Mouse (Mus musculus): ENCODE data around the gene Stat4. TPM values are rescaled to one million over a fixed set of nuclear protein-coding genes. Genes with fewer than 3 reads are reported as not detected.

The Stat4 gene
- polyA plus RNA-seq, 1 experiment: not detected

GRCm38 (mm10) chr1:52124818-52125217 lies 137.9 kb downstream of the Stat4 start:
- Histone ChIP-seq H3K4me3 (no peak overlapping the region), H3ac (ENCODE audit: control insufficient read depth, insufficient read length) (no peak overlapping the region), H3K79me2 (ENCODE audit: control insufficient read depth, insufficient read depth) (no peaks in the 10 kb centered on the region), H3K4me2 (ENCODE audit: low read depth) (no peak overlapping the region), H3K27me3 (ENCODE audit: control insufficient read depth, insufficient read depth, insufficient read length) (no peaks in the 10 kb centered on the region), H3K36me3 (ENCODE audit: control insufficient read depth, insufficient read depth) (peaks cover 13% of the 10 kb centered on the region)
- TF ChIP-seq SRF (IDR thresholded peaks at IDR 0.05; ENCODE audit: control insufficient read depth, insufficient read length, low read depth): no peak
- no peak for TF ChIP-seq MYOG (IDR thresholded peaks at IDR 0.05; ENCODE audit: control insufficient read depth in 1 of 3, insufficient read depth in 1 of 3, insufficient read length in 2 of 3, low read depth in 2 of 3)
- no peak for TF ChIP-seq TCF3 (IDR thresholded peaks at IDR 0.05; ENCODE audit: insufficient read length, low read depth)
- TF ChIP-seq USF1 (IDR thresholded peaks at IDR 0.05; ENCODE audit: low read depth): no peak
- no peak for TF ChIP-seq TCF12 (IDR thresholded peaks at IDR 0.05; ENCODE audit: insufficient read depth, poor library complexity, severe bottlenecking)
- TF ChIP-seq MAX (IDR thresholded peaks at IDR 0.05; ENCODE audit: low read depth): no peak
- no peak for TF ChIP-seq E2F4 (IDR thresholded peaks at IDR 0.05; ENCODE audit: insufficient read depth)
- TF ChIP-seq CEBPB (IDR thresholded peaks at IDR 0.05; ENCODE audit: insufficient read depth, poor library complexity, severe bottlenecking): no peak
- TF ChIP-seq POLR2A (IDR thresholded peaks at IDR 0.05; ENCODE audit: insufficient read length, low read depth): no peak

GRCm38 (mm10) chr1:52127350-52127749 lies 140.4 kb downstream of the Stat4 start:
- Histone ChIP-seq H3K79me2 (ENCODE audit: control insufficient read depth, insufficient read depth) (no peaks in the 10 kb centered on the region), H3ac (ENCODE audit: control insufficient read depth, insufficient read length) (no peak overlapping the region), H3K27me3 (ENCODE audit: control insufficient read depth, insufficient read depth, insufficient read length) (no peaks in the 10 kb centered on the region), H3K4me2 (ENCODE audit: low read depth) (no peak overlapping the region), H3K4me3 (no peak overlapping the region), H3K36me3 (ENCODE audit: control insufficient read depth, insufficient read depth) (peaks cover 13% of the 10 kb centered on the region)
- TF ChIP-seq CEBPB (IDR thresholded peaks at IDR 0.05; ENCODE audit: insufficient read depth, poor library complexity, severe bottlenecking) (no peak), TCF12 (IDR thresholded peaks at IDR 0.05; ENCODE audit: insufficient read depth, poor library complexity, severe bottlenecking) (no peak), E2F4 (IDR thresholded peaks at IDR 0.05; ENCODE audit: insufficient read depth) (no peak), POLR2A (IDR thresholded peaks at IDR 0.05; ENCODE audit: insufficient read length, low read depth) (no peak), MYOD1 (IDR thresholded peaks at IDR 0.05; ENCODE audit: control insufficient read depth in 1 of 3, insufficient read length in 2 of 3, low read depth in 2 of 3) (no peak), USF1 (IDR thresholded peaks at IDR 0.05; ENCODE audit: low read depth) (no peak), SRF (IDR thresholded peaks at IDR 0.05; ENCODE audit: control insufficient read depth, insufficient read length, low read depth) (no peak), MYOG (IDR thresholded peaks at IDR 0.05; ENCODE audit: control insufficient read depth in 1 of 3, insufficient read depth in 1 of 3, insufficient read length in 2 of 3, low read depth in 2 of 3) (no peak), REST (IDR thresholded peaks at IDR 0.05; ENCODE audit: insufficient read depth, insufficient read length) (no peak), MAX (IDR thresholded peaks at IDR 0.05; ENCODE audit: low read depth) (no peak), POLR2AphosphoS2 (IDR thresholded peaks at IDR 0.05; ENCODE audit: insufficient read length, low read depth) (no peak), TCF3 (IDR thresholded peaks at IDR 0.05; ENCODE audit: insufficient read length, low read depth) (no peak)

DNA sequence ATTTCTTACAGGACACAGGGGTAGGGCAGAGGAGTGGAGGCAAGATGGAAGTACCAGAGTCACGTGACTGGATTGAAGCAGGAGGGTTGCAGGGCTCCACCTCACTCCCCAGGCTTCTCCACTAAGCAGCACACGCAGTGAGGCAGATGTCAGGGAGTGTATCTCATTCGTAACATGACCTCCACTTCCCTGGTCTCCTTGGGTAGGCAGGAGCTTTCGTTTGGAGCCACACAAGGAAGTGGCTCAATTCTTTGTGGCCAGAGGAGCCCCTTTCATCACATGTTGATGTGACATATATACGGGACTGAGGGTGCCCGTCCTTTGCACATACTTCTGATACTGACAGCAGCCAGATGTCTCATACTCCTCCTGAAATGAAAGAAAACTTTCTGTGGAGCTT lies 142.8 kb downstream of the Stat4 start:
- Histone ChIP-seq H3K4me3 (no peak overlapping the region), H3K4me2 (ENCODE audit: low read depth) (no peak overlapping the region), H3K27me3 (ENCODE audit: control insufficient read depth, insufficient read depth, insufficient read length) (no peaks in the 10 kb centered on the region), H3ac (ENCODE audit: control insufficient read depth, insufficient read length) (no peak overlapping the region), H3K79me2 (ENCODE audit: control insufficient read depth, insufficient read depth) (no peaks in the 10 kb centered on the region), H3K36me3 (ENCODE audit: control insufficient read depth, insufficient read depth) (peaks cover 18% of the 10 kb centered on the region)
- TF ChIP-seq MAX (IDR thresholded peaks at IDR 0.05; ENCODE audit: low read depth) (no peak), MYOD1 (IDR thresholded peaks at IDR 0.05; ENCODE audit: control insufficient read depth in 1 of 3, insufficient read length in 2 of 3, low read depth in 2 of 3) (no peak), SRF (IDR thresholded peaks at IDR 0.05; ENCODE audit: control insufficient read depth, insufficient read length, low read depth) (no peak), CEBPB (IDR thresholded peaks at IDR 0.05; ENCODE audit: insufficient read depth, poor library complexity, severe bottlenecking) (no peak), REST (IDR thresholded peaks at IDR 0.05; ENCODE audit: insufficient read depth, insufficient read length) (no peak)

- TF ChIP-seq POLR2AphosphoS2 (IDR thresholded peaks at IDR 0.05; ENCODE audit: insufficient read length, low read depth) (no peak), SRF (IDR thresholded peaks at IDR 0.05; ENCODE audit: control insufficient read depth, insufficient read length, low read depth) (no peak)
- H3K36me3 ChIP-seq (ENCODE audit: control insufficient read depth, insufficient read depth): peaks cover 9% of the 10 kb centered on the region
- H3K27me3 ChIP-seq (ENCODE audit: control insufficient read depth, insufficient read depth, insufficient read length): no peaks in the 10 kb centered on the region
- no peaks in the 10 kb centered on the region for H3K79me2 ChIP-seq (ENCODE audit: control insufficient read depth, insufficient read depth)
- no peak overlapping the region for H3K4me2 ChIP-seq (ENCODE audit: low read depth)
- H3K4me3 ChIP-seq: no peak overlapping the region
- no peak overlapping the region for H3ac ChIP-seq (ENCODE audit: control insufficient read depth, insufficient read length)
Observed at GRCm38 (mm10) chr1:52131787-52132377, 144.9 kb downstream of the Stat4 start.

GRCm38 (mm10) chr1:52133254-52133653 lies 146.3 kb downstream of the Stat4 start:
- Histone ChIP-seq H3K36me3 (ENCODE audit: control insufficient read depth, insufficient read depth) (peaks cover 8% of the 10 kb centered on the region), H3K27me3 (ENCODE audit: control insufficient read depth, insufficient read depth, insufficient read length) (no peaks in the 10 kb centered on the region), H3K4me3 (no peak overlapping the region), H3K79me2 (ENCODE audit: control insufficient read depth, insufficient read depth) (no peaks in the 10 kb centered on the region), H3K4me2 (ENCODE audit: low read depth) (no peak overlapping the region), H3ac (ENCODE audit: control insufficient read depth, insufficient read length) (no peak overlapping the region)
- no peak for TF ChIP-seq TCF12 (IDR thresholded peaks at IDR 0.05; ENCODE audit: insufficient read depth, poor library complexity, severe bottlenecking)
- TF ChIP-seq POLR2AphosphoS2 (IDR thresholded peaks at IDR 0.05; ENCODE audit: insufficient read length, low read depth): no peak
- TF ChIP-seq TCF3 (IDR thresholded peaks at IDR 0.05; ENCODE audit: insufficient read length, low read depth): no peak
- no peak for TF ChIP-seq E2F4 (IDR thresholded peaks at IDR 0.05; ENCODE audit: insufficient read depth)
- no peak for TF ChIP-seq MYOD1 (IDR thresholded peaks at IDR 0.05; ENCODE audit: control insufficient read depth in 1 of 3, insufficient read length in 2 of 3, low read depth in 2 of 3)
- no peak for TF ChIP-seq USF1 (IDR thresholded peaks at IDR 0.05; ENCODE audit: low read depth)
- TF ChIP-seq CEBPB (IDR thresholded peaks at IDR 0.05; ENCODE audit: insufficient read depth, poor library complexity, severe bottlenecking): no peak
- no peak for TF ChIP-seq REST (IDR thresholded peaks at IDR 0.05; ENCODE audit: insufficient read depth, insufficient read length)
- TF ChIP-seq MYOG (IDR thresholded peaks at IDR 0.05; ENCODE audit: control insufficient read depth in 1 of 3, insufficient read depth in 1 of 3, insufficient read length in 2 of 3, low read depth in 2 of 3): no peak
- TF ChIP-seq POLR2A (IDR thresholded peaks at IDR 0.05; ENCODE audit: insufficient read length, low read depth): no peak
- TF ChIP-seq SRF (IDR thresholded peaks at IDR 0.05; ENCODE audit: control insufficient read depth, insufficient read length, low read depth): no peak
- no peak for TF ChIP-seq MAX (IDR thresholded peaks at IDR 0.05; ENCODE audit: low read depth)

All from myocyte (in vitro differentiated cells).